Mouse (Mus musculus) neural tube, embryonic 15.5 days (tissue): ENCODE data around the gene Esrra. TPM values are rescaled to one million over a fixed set of nuclear protein-coding genes. Genes with fewer than 3 reads are reported as not detected.

Experiments used
- ATAC-seq: fragments of 200-750 bp; cut with Nextera tagmentation; 2 replicates; pipeline ENCODE4 v1.8.0; 2017; ENCODE audit warnings: mild to moderate bottlenecking, moderate TSS enrichment, moderate library complexity; ENCODE audit not compliant: low FRiP score
- H3K27ac ChIP-seq: fragments of 300-500 bp; sonication (generic); replicated peaks from 2 replicates; pipeline ENCODE4 v1.5.1; 2015; ENCODE audit warnings: mild to moderate bottlenecking, inconsistent platforms
- H3K27me3 ChIP-seq: fragments of 300-500 bp; sonication (generic); replicated peaks from 2 replicates; pipeline ENCODE4 v1.6.1; 2015; ENCODE audit warnings: inconsistent platforms
- H3K36me3 ChIP-seq: fragments of 300-500 bp; sonication (generic); 2 replicates; pipeline ENCODE4 v1.6.1; 2015; ENCODE audit warnings: inconsistent platforms
- H3K4me1 ChIP-seq: fragments of 300-500 bp; sonication (generic); 2 replicates; pipeline ENCODE4 v1.6.1; 2015; ENCODE audit warnings: inconsistent platforms
- H3K4me2 ChIP-seq: fragments of 300-500 bp; sonication (generic); 2 replicates; pipeline ENCODE4 v1.6.1; 2015; ENCODE audit warnings: inconsistent platforms, mild to moderate bottlenecking, moderate library complexity
- H3K4me3 ChIP-seq: fragments of 300-500 bp; sonication (generic); replicated peaks from 2 replicates; pipeline ENCODE4 v1.5.1; 2015; ENCODE audit warnings: mild to moderate bottlenecking, inconsistent platforms
- H3K9ac ChIP-seq: fragments of 300-500 bp; sonication (generic); replicated peaks from 2 replicates; pipeline ENCODE4 v1.6.1; 2015; ENCODE audit warnings: mild to moderate bottlenecking, inconsistent platforms
- H3K9me3 ChIP-seq: fragments of 300-500 bp; sonication (generic); replicated peaks from 2 replicates; pipeline ENCODE4 v1.6.1; 2016; ENCODE audit warnings: inconsistent platforms
- whole genome bisulfite sequencing: fragments of 180-500 bp; shearing (Covaris S2); methylation state at CpG from one replicate; pipeline ENCODE4 v1.1.7; 2015; ENCODE audit warnings: mixed read lengths; 5-methylcytosine and 5-hydroxymethylcytosine counted together
- polyA plus RNA-seq: library from polyadenylated mRNA; unstranded; fragments of >200 nt; fragmentation: Nextera tagmentation; extraction: Ambion mirVana; gene quantifications from 2 replicates; pipeline ENCODE4 v1.2.1, GENCODE M21; 2015

The Esrra gene
- polyA plus RNA-seq: 16.9 and 17.1 TPM in 2 replicates

DNA sequence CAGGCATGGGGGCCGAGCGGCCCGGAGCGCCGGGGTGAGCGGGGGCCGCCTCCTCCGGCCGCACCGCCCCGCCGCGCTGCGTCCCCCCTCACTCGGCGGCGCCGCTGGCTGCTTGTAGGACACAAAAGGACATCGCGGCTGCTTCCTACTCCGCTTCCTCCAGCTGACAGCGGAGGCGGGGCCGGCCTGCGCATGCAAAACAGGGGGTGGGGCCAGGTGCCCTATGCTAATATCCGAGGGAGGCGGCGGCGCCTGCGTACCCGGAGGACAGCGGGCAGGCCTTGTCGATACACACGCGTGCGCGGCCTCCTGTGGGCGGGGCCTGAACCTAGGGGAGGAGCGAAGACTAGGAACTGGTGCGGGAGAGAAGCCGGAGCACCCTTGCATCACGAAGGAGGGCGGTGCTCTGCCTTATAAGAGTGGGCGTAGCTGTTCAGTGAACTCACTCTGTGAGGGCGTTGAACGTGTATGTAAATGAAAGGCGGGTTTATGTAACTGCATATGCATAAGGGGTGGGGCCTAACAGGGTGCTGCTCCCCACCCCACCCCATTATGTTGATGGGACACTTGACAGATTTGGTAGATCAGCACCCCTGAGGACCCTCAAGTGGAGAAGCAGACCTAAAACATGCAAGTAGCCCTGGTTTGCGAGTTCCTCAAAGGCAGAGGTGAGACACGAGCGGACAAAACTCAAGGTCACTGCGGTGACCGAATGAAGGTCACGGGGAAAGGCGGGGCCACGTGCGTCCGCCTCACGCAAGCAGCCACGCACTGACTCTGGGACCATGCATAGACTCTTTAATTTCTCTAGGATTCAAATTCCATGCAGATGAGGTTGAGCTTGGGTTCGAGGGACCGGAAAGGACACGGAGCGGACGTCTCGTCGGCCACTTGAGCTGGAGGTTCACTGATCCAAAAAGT lies at the start of gene Esrra:
Gene Esrra (minus strand): TSS at position 167 of the 921 bp plus-strand sequence.
- Histone ChIP-seq H3K36me3 (no peaks in the 10 kb centered on the region), H3K4me3 (peak within 1 kb of the TSS; percentile 73), H3K27ac (peak within 1 kb of the TSS; percentile 86), H3K27me3 (peaks cover 43% of the 10 kb centered on the region), H3K9me3 (no peaks in the 10 kb centered on the region), H3K4me1 (peaks cover 46% of the 10 kb centered on the region), H3K9ac (peak within 1 kb of the TSS; percentile 85), H3K4me2 (peak within 1 kb of the TSS; percentile 89)
- peak; percentile 95 for ATAC-seq
- under 1% methylated on average over 57 of the region's 66 CpGs for WGBS

- H3K9me3 ChIP-seq: no peaks in the 10 kb centered on the region
- H3K36me3 ChIP-seq: no peaks in the 10 kb centered on the region
- H3K4me3 ChIP-seq: peak overlapping the region; percentile 45; the same call in 1 of the 2 replicates
- H3K27me3 ChIP-seq: peaks cover 12% of the 10 kb centered on the region
- H3K4me1 ChIP-seq: peaks cover 34% of the 10 kb centered on the region
- WGBS: 18% methylated on average over 11 of the region's 11 CpGs
- peak overlapping the region; percentile 57 for H3K4me2 ChIP-seq
- H3K27ac ChIP-seq: no peak overlapping the region
- no peak overlapping the region for H3K9ac ChIP-seq
- no peak for ATAC-seq
Observed at GRCm38 (mm10) chr19:6970460-6971085, 49.0 kb upstream of the Esrra start.

DNA sequence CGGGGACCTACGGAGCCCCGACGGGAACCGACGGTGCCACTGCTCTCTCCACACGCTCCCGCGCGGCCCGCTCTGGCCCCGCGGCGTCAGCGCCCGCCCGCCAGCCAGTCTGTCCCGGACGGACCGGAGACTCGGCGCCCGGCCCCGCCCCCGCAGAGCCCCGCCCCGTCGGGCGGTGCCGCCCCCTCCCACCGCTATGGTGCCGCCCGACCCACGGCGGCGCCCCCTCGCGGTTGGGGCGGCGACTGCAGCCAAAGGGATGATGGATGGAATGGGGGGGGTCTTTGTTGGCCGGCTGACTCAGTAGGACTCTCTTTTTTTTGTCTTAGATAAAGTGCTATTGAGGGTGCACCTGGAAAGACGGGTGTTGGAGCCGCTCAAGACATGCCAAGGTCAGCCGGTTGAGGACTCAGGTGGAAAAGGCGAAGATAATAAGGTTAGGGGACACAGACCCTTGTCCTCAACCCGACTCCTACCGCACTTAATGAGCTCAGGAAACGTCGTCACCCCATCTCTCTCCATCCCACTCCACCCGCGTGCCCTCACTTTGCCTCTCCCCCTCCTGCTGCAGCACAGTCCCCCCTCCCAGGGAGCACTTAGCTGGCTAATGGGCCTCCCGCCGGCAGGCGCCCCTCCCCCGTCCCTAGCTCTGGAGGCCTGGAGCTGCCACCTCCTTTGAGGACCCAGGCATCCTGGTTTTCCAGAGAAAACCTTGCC lies 48.2 kb upstream of the Esrra start:
- ATAC-seq: no peak
- Histone ChIP-seq H3K4me2 (peak overlapping the region; percentile 57), H3K4me1 (peaks cover 32% of the 10 kb centered on the region), H3K4me3 (peak overlapping the region; percentile 45), H3K9me3 (no peaks in the 10 kb centered on the region), H3K27ac (no peak overlapping the region), H3K36me3 (no peaks in the 10 kb centered on the region), H3K9ac (peak overlapping the region; percentile 44), H3K27me3 (peaks cover 12% of the 10 kb centered on the region)
- under 1% methylated on average over 54 of the region's 55 CpGs for WGBS

DNA sequence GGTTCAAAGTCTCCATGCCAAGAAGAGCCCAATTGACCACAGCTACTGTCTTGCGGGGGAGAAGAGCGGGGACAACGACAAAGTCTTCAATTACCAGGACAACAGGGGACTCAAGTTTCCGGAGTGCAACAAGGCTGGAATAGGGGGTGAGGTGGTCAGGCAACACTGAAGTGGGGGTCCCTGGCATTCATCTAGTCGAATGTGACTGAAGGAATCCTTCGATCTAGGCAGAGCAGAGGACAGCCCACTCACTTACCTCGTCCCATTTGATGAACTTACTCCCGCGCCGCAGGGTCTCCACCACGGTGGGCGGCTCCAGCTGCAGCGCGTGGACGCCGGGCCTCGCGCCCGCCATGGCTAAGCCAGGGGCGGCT lies 47.7 kb upstream of the Esrra start:
- Histone ChIP-seq H3K9ac (peak overlapping the region; percentile 44), H3K4me1 (peaks cover 32% of the 10 kb centered on the region), H3K27me3 (peaks cover 12% of the 10 kb centered on the region), H3K4me2 (peak overlapping the region; percentile 57), H3K27ac (no peak overlapping the region), H3K36me3 (no peaks in the 10 kb centered on the region), H3K9me3 (no peaks in the 10 kb centered on the region), H3K4me3 (peak overlapping the region; percentile 45)
- WGBS: 2% methylated on average over 20 of the region's 20 CpGs
- no peak for ATAC-seq

DNA sequence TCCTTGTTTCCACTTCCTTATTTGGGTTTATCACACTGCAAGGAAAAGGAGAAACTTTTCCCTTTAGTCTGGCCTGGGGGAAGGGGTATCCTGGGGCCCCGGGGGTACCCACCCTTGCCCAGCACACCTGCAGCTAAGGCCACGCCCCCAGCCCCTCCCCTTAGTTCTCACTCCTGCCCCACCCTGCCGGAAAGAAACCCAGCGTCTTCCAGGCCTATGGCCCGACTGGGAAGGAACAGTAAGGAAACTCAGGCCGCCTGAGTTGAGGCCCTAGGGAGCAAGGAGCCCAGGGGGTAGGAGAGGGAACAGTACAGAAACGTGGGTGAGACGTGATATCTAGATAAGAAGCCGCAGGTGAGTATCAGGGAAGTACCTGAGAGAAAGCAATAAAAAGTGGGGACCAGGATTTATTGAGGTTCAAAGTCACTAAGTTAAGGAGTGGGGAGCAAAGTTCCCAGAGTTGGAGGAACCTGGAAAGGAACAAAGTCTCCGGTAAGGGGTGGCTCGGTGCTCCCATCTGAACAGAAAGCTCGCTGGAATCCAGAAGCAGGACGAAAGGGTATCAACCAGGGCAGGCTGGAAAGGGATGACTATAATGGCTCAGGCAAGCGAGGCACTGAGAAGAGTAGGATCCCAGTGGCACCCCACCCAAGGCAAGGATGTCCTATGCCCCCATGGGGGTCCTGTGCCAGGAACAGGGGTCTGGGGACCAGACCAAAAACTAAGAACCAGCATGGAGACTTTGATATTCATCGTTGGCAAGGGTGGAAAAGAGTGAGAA lies 47.1 kb upstream of the Esrra start:
- Histone ChIP-seq H3K27ac (no peak overlapping the region), H3K4me2 (peak overlapping the region; percentile 57), H3K4me1 (peaks cover 27% of the 10 kb centered on the region), H3K4me3 (peak overlapping the region; percentile 45), H3K27me3 (peaks cover 12% of the 10 kb centered on the region), H3K9ac (peak overlapping the region; percentile 44; the same call in 1 of the 2 replicates), H3K9me3 (no peaks in the 10 kb centered on the region), H3K36me3 (no peaks in the 10 kb centered on the region)
- WGBS: 10% methylated on average over 15 of the region's 15 CpGs
- no peak for ATAC-seq

- ATAC-seq: no peak
- Histone ChIP-seq H3K36me3 (peaks cover 16% of the 10 kb centered on the region; the same call in 1 of the 2 replicates), H3K9ac (no peak overlapping the region), H3K4me2 (no peak overlapping the region), H3K4me1 (peaks cover 18% of the 10 kb centered on the region), H3K27me3 (no peaks in the 10 kb centered on the region), H3K9me3 (no peaks in the 10 kb centered on the region), H3K4me3 (no peak overlapping the region), H3K27ac (no peak overlapping the region)
- 86% methylated on average over 10 of the region's 10 CpGs for WGBS
Observed at GRCm38 (mm10) chr19:6956461-6956860, 34.8 kb upstream of the Esrra start.

DNA sequence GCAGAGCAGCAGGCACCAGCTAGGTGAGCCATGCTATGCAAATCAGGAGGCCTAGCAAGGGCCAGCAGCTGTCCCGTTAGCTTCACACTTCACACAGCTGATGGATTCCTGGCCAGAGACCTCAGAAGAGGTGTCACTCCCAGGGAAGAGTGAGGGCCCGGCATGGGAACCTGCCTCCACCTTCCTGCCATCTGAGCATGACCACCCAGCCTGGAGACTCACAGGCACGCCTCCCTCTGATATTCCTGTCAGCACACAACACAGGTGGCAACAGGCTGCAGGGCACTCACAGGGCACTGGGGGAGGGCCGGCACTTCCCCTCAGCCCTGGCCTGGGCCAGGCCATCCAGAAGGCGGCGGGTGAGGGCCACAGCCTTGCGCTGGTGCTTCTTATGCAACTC lies 33.8 kb upstream of the Esrra start:
- Histone ChIP-seq H3K4me3 (no peak overlapping the region), H3K36me3 (peaks cover 16% of the 10 kb centered on the region; the same call in 1 of the 2 replicates), H3K9ac (no peak overlapping the region), H3K4me1 (peaks cover 18% of the 10 kb centered on the region), H3K27ac (no peak overlapping the region), H3K4me2 (no peak overlapping the region), H3K9me3 (no peaks in the 10 kb centered on the region), H3K27me3 (no peaks in the 10 kb centered on the region)
- 91% methylated on average over 7 of the region's 7 CpGs for WGBS
- no peak for ATAC-seq

DNA sequence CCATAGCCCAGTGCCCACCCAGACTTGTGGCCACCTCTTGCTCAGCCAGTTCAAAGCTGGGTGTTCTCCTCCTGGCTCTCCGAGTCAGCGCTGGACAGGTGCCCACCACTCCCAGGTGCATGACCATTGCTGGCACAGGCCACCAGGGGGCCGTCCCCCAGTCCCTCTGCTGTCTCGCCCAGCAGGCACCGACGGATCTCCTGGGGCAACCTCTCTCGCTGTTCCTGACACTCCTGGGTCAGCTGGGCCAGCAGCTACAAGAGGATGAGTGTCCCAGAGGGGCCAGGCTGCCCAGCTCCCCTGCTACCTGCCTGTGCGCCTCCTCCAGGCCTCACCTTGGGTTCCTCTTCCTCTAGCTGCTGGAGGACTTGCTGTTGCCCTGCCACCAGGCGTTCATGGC lies 32.4 kb upstream of the Esrra start:
- no peak overlapping the region for H3K9ac ChIP-seq
- H3K27me3 ChIP-seq: no peaks in the 10 kb centered on the region
- H3K4me3 ChIP-seq: no peak overlapping the region
- 58% methylated on average over 9 of the region's 9 CpGs for WGBS
- no peak for ATAC-seq
- peaks cover 13% of the 10 kb centered on the region; the same call in 1 of the 2 replicates for H3K36me3 ChIP-seq
- H3K4me2 ChIP-seq: no peak overlapping the region
- peaks cover 32% of the 10 kb centered on the region for H3K4me1 ChIP-seq
- no peak overlapping the region for H3K27ac ChIP-seq
- no peaks in the 10 kb centered on the region for H3K9me3 ChIP-seq

- no peaks in the 10 kb centered on the region for H3K27me3 ChIP-seq
- H3K27ac ChIP-seq: peak overlapping the region; percentile 90
- no peak for ATAC-seq
- WGBS: 42% methylated on average over 3 of the region's 3 CpGs
- H3K36me3 ChIP-seq: peaks cover 11% of the 10 kb centered on the region; the same call in 1 of the 2 replicates
- peak overlapping the region; percentile 58 for H3K9ac ChIP-seq
- H3K4me3 ChIP-seq: peak overlapping the region; percentile 56
- H3K9me3 ChIP-seq: no peaks in the 10 kb centered on the region
- H3K4me2 ChIP-seq: peak overlapping the region; percentile 99
- H3K4me1 ChIP-seq: peaks cover 33% of the 10 kb centered on the region
Observed at GRCm38 (mm10) chr19:6952712-6953037, 31.1 kb upstream of the Esrra start.

GRCm38 (mm10) chr19:6951994-6952711 lies 30.5 kb upstream of the Esrra start:
- 4% methylated on average over 31 of the region's 31 CpGs for WGBS
- Histone ChIP-seq H3K9ac (peak overlapping the region; percentile 58), H3K4me2 (peak overlapping the region; percentile 99), H3K27me3 (no peaks in the 10 kb centered on the region), H3K4me1 (peaks cover 33% of the 10 kb centered on the region), H3K27ac (peak overlapping the region; percentile 90), H3K9me3 (no peaks in the 10 kb centered on the region), H3K4me3 (peak overlapping the region; percentile 56), H3K36me3 (peaks cover 11% of the 10 kb centered on the region; the same call in 1 of the 2 replicates)
- peak; percentile 33 for ATAC-seq
